Mouse (Mus musculus) forebrain, embryonic 15.5 days (tissue): ENCODE data around the gene Hand1. TPM values are rescaled to one million over a fixed set of nuclear protein-coding genes. Genes with fewer than 3 reads are reported as not detected.
A peak's percentile ranks its signal among the peaks of the same experiment; 100 is the strongest.
"Not testable (repeated sequence)": the region's sequence is repeated elsewhere in the genome, so short reads cannot be mapped to it uniquely, and the experiment has no call there.

ENCODE experiments used
- ATAC-seq: fragments of 200-750 bp; cut with Nextera tagmentation; replicated peaks from 2 replicates; pipeline ENCODE4 v1.8.0; 2017; ENCODE audit warnings: mild to moderate bottlenecking, moderate TSS enrichment, moderate library complexity
- H3K27ac ChIP-seq: fragments of 300-500 bp; sonication (generic); replicated peaks from 2 replicates; pipeline ENCODE4 v1.5.1; 2015; ENCODE audit warnings: mild to moderate bottlenecking, inconsistent platforms
- H3K27me3 ChIP-seq: fragments of 300-500 bp; sonication (generic); 2 replicates; pipeline ENCODE4 v1.6.1; 2015; ENCODE audit warnings: inconsistent platforms
- H3K36me3 ChIP-seq: fragments of 300-500 bp; sonication (generic); 2 replicates; pipeline ENCODE4 v1.6.1; 2015; ENCODE audit warnings: mild to moderate bottlenecking, inconsistent platforms
- H3K4me1 ChIP-seq: fragments of 300-500 bp; sonication (generic); 2 replicates; pipeline ENCODE4 v1.6.1; 2015; ENCODE audit warnings: inconsistent platforms
- H3K4me2 ChIP-seq: fragments of 300-500 bp; sonication (generic); replicated peaks from 2 replicates; pipeline ENCODE4 v1.6.1; 2015; ENCODE audit warnings: mild to moderate bottlenecking, inconsistent platforms
- H3K4me3 ChIP-seq: fragments of 300-500 bp; sonication (generic); 2 replicates; pipeline ENCODE4 v1.5.1; 2015; ENCODE audit warnings: mild to moderate bottlenecking, inconsistent platforms
- H3K9ac ChIP-seq: fragments of 300-500 bp; sonication (generic); replicated peaks from 2 replicates; pipeline ENCODE4 v1.6.1; 2015; ENCODE audit warnings: mild to moderate bottlenecking, inconsistent platforms
- H3K9me3 ChIP-seq: fragments of 300-500 bp; sonication (generic); 2 replicates; pipeline ENCODE4 v1.6.1; 2016; ENCODE audit warnings: inconsistent platforms
- WGBS: fragments of 180-500 bp; shearing (Covaris S2); methylation state at CpG from one replicate; pipeline ENCODE4 v1.1.7; 2015; ENCODE audit warnings: mixed read lengths; 5-methylcytosine and 5-hydroxymethylcytosine counted together
- polyA plus RNA-seq: library from polyadenylated mRNA; unstranded; fragments of >200 nt; fragmentation: Nextera tagmentation; extraction: Ambion mirVana; gene quantifications from 2 replicates; pipeline ENCODE4 v1.2.1, GENCODE M21; 2015

The Hand1 gene
- polyA plus RNA-seq, 1 experiment from 2014 or later: not detected

DNA sequence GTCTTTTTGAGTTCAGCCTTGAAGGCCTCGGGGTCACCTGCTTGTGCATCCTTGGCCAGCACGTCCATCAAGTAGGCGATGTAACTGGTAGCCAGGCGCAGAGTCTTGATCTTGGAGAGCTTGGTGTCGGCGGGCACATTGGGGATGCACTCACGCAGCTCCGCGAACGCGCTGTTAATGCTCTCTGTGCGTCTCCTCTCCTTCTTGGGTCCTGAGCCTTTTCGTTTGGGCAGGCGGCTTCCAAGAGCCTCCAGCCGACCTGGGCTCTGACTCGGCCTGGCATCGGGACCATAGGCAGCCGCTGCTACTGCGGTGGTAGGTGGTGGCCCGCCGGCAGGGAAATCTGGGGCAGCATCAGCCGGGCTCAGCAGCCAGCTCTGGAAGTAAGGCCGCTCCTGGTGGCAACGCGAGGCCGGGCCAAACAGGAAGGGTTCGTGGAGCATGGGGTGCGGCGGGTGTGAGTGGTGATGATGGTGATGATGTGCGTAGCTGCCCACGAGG, 1.3 kb downstream of the Hand1 start:
- no peak overlapping the region for H3K27ac ChIP-seq
- H3K9ac ChIP-seq: no peak overlapping the region
- H3K4me3 ChIP-seq: no peak overlapping the region
- H3K27me3 ChIP-seq: peaks cover 86% of the 10 kb centered on the region
- H3K9me3 ChIP-seq: no peaks in the 10 kb centered on the region
- WGBS: 3% methylated on average over 31 of the region's 31 CpGs
- no peak overlapping the region for H3K4me2 ChIP-seq
- peaks cover 15% of the 10 kb centered on the region for H3K4me1 ChIP-seq
- no peaks in the 10 kb centered on the region for H3K36me3 ChIP-seq
- ATAC-seq: no peak

DNA sequence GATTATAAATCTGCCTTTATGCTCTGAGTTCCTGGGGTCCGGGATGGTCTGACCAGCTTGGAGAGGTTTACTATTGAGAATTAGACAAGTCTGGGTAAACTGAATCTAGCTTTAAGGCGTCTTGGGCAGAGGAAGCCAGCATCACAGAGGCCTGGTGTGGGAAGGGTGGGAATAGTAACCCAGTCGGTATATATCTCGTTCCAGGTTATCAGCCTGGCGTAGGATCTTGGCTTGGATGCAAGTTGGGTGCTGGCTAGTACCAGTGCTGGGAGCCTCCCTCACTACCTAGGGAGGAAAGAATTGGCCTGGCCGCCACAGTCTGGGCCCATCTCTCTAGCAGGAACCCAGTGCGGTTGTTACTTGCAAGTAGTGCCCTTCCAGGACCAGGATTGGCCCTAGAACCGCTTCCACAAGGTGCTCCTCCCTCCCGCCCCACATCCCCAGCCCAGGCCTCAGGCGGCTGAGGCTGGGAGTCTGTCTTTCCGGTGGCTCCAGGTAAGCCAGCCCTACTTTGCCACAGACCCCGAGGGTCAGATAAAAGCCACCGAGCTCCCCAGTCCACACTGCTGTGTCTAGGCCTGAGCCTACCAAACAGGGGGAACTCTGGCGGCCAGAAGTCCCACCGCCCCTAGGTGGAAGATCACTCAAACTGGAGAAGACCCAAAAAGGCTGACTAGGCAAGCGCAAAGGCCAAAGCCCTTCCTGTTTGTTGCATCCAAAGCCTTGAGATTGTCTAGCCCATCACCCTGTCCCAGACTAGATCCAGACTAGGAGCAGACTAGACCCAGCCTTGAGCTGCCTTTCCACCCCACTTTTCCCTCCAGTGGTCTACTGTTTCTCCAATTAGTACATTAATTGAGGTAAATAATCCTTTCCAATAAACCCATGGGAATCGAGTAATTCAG, 2.5 kb downstream of the Hand1 start:
- H3K9me3 ChIP-seq: no peaks in the 10 kb centered on the region
- H3K4me3 ChIP-seq: no peak overlapping the region
- H3K9ac ChIP-seq: no peak overlapping the region
- WGBS: 15% methylated on average over 17 of the region's 17 CpGs
- H3K4me1 ChIP-seq: peaks cover 15% of the 10 kb centered on the region
- H3K36me3 ChIP-seq: no peaks in the 10 kb centered on the region
- H3K4me2 ChIP-seq: no peak overlapping the region
- no peak overlapping the region for H3K27ac ChIP-seq
- H3K27me3 ChIP-seq: peaks cover 79% of the 10 kb centered on the region
- ATAC-seq: no peak

DNA sequence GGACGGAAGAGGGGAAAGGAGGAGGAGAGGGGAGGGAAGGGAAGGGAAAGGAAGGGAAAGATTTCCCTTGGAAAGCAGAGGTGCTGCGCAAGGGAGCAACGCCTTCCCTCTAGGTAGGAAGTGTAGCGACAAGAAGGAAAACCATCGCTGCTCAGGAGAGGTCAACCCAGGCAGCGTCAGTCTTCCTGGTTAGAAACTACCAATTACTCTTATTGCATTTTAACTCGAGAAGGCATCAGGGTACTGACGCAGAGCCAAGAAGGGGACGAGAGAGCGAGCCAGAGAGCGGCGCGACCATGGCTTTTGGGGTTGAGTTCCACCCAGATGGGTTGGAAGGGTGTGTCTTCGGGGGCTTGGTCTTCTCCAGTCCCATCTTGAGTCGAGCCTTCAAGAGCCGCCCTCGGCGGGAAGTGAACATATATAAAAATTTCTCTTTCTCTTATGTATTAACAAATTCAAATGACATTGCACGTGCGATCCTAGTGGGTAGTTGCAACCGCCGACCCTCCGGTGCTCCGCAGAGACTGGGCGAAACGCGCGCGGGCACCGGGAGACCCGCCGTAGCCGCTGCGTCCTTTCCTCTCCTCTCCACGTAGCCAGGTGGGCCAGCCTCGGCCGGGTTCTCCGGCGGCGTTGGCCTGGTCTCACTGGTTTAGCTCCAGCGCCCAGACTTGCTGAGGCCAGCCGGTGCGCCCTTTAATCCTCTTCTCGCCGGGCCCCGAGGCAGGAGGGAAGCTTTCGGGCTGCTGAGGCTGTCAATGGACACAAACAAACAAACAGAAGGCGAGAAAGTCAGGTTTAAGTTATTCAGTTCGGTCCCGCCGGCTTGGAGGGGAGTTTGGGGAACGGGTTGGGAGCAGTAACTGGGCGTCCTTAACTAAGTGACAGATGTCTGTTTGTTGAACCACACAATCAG, 3.4 kb downstream of the Hand1 start:
- Histone ChIP-seq H3K4me3 (no peak overlapping the region), H3K36me3 (no peaks in the 10 kb centered on the region), H3K9ac (no peak overlapping the region), H3K9me3 (no peaks in the 10 kb centered on the region), H3K27ac (no peak overlapping the region), H3K4me2 (no peak overlapping the region), H3K27me3 (peaks cover 73% of the 10 kb centered on the region), H3K4me1 (peaks cover 15% of the 10 kb centered on the region)
- WGBS: 2% methylated on average over 53 of the region's 53 CpGs
- ATAC-seq: no peak

DNA sequence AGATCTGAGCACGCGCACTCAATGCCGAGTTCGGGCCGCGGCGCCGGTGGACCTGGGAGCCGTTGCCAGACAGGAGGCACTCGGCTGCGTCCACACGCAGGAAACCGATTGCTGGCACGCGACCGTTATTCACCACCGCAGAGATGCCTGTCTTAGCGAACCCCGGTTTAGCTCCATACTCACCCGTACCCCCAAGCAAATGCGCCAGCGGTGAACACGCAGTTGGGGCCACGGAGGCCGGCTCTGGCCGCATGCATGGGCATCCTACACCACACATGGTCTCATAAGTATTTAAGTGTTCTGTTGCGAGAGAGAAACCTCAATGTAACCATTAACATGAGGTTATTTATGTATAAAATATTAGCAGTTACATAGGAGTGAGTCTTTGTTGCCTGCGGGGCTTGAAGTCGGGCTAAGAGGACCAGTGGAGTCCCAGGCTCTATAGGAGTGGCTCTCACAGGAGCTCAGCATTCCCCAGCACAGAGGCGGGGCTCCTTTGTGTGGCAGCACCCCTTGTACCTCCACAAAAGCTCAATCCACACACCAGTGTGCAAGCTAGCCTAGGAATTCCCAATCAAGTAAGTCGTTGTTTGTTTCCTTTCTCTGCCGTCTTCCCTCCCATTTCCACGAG, 4.6 kb downstream of the Hand1 start:
- Histone ChIP-seq H3K9me3 (no peaks in the 10 kb centered on the region), H3K4me1 (peaks cover 15% of the 10 kb centered on the region), H3K4me2 (peak overlapping the region; percentile 37), H3K27ac (no peak overlapping the region), H3K36me3 (no peaks in the 10 kb centered on the region), H3K27me3 (peaks cover 65% of the 10 kb centered on the region), H3K4me3 (peak overlapping the region; percentile 27), H3K9ac (0 out of 2 replicates have a peak overlapping the region, but pooled peaks have one; percentile 2)
- WGBS: under 1% methylated on average over 33 of the region's 33 CpGs
- no peak for ATAC-seq

DNA sequence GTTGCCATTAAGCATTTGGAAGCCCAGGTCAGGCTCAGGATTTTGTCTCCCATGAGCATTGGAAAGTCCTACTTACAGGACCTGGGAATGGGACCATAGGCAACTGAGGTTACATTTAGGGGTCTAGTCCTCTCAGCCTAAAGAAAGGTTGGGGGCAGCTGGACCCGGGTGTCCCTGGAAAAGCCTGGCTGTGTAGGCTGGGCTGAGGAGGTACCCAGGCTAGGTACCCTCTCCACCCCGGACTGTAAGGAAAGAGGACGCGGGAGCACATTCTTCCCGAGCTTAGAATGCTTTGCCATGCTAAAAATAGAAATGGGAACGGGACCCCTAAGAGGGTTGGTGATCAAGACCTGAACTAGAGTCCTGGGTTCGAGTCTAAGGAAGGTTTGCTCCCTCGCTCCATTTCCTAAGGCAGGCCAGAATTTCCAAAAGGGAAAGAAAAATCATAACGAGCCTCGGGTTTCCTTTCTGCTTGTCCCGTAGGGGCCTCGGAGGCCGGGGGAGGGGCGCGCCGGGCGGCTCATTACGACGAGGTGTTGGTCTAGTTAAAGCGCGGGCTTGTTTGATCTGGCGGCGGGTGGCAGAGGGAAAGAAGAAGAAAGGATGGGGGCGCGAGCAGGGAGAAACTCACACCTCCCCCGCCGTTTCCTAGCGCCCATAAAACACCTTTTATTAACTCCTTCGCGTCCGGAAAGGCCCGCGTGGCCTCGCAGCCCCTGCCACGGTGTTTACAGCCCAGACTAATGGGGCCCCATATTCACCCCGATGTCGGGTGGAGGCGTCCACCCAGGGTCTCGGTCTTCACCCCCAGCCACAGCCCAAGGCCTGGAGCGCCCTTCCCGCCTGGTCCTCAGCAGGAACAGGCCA, 5.3 kb downstream of the Hand1 start:
- H3K4me1 ChIP-seq: peaks cover 15% of the 10 kb centered on the region
- no peak for ATAC-seq
- no peak overlapping the region for H3K27ac ChIP-seq
- under 1% methylated on average over 41 of the region's 41 CpGs for WGBS
- H3K4me2 ChIP-seq: peak overlapping the region; percentile 37
- no peaks in the 10 kb centered on the region for H3K9me3 ChIP-seq
- peaks cover 57% of the 10 kb centered on the region for H3K27me3 ChIP-seq
- H3K36me3 ChIP-seq: no peaks in the 10 kb centered on the region
- 0 out of 2 replicates have a peak overlapping the region, but pooled peaks have one; percentile 2 for H3K9ac ChIP-seq
- H3K4me3 ChIP-seq: peak overlapping the region; percentile 27

DNA sequence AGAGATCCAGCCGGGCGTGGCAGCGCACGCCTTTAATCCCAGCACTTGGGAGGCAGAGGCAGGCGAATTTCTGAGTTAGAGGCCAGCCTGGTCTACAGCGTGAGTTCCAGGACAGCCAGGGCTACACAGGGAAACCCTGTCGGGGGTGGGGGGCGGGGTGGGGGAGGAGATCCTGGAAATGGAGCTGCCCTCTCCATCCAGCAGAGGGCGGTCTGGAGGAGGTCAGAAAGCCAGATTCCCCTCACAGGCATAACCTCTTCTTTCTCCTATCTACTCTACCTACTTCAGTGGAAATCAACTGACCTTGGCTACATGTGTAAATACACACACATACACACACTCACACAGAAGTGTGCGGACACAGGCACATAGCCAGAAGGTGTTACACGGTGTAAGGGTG, 7.4 kb downstream of the Hand1 start:
- H3K4me2 ChIP-seq, H3K9me3 ChIP-seq, H3K36me3 ChIP-seq, H3K27ac ChIP-seq, H3K9ac ChIP-seq, ATAC-seq, H3K4me3 ChIP-seq: not testable (repeated sequence)
- Histone ChIP-seq H3K4me1 (peaks cover 15% of the 10 kb centered on the region), H3K27me3 (peaks cover 37% of the 10 kb centered on the region)
- 44% methylated on average over 11 of the region's 11 CpGs for WGBS

DNA sequence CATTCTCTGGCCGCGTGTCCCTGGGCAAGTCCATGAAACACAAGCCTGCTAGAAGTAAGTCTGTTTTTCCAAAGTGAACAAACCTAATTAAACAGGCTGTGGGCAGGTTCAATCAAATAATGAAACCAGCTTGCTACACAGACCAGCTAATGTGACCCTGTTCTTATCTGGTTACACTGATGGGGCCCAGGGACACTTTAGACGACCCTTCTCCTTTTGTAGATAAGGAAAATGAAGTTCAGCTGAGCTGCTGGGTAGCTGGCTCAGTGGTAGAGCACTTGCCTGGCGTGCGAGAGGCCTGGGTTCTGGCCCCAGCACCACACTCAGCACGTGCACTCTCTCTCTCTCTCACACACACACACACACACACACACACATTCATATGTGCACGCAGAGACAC, 8.9 kb downstream of the Hand1 start:
- no peak overlapping the region for H3K4me2 ChIP-seq
- H3K27ac ChIP-seq: no peak overlapping the region
- H3K9ac ChIP-seq: no peak overlapping the region
- peaks cover 22% of the 10 kb centered on the region for H3K27me3 ChIP-seq
- no peak for ATAC-seq
- H3K4me3 ChIP-seq: no peak overlapping the region
- peaks cover 10% of the 10 kb centered on the region for H3K4me1 ChIP-seq
- 70% methylated on average over 7 of the region's 7 CpGs for WGBS
- no peaks in the 10 kb centered on the region for H3K36me3 ChIP-seq
- no peaks in the 10 kb centered on the region for H3K9me3 ChIP-seq

DNA sequence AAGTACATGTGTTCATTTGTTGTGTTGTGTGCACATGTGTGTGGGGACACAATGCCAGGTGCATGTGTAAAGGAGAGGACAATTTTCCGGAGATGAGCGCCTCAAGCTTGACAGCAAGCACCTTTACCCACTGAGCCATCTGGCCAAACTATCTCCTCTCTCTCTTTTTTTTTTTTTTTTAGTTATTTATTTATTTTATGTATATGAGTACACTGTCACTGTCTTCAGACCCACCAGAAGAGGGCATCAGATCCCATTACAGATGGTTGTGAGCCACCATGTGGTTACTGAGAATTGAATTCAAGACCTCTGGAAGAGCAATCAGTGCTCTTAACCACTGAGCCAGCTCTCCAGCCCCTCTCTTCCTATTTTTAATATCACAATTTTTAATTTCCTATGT, 9.5 kb downstream of the Hand1 start:
- not testable (repeated sequence) for H3K27ac ChIP-seq, H3K4me2 ChIP-seq, H3K4me3 ChIP-seq, H3K9me3 ChIP-seq, H3K4me1 ChIP-seq, ATAC-seq, H3K36me3 ChIP-seq, H3K9ac ChIP-seq
- peaks cover 19% of the 10 kb centered on the region for H3K27me3 ChIP-seq
- WGBS: 95% methylated on average over 2 of the region's 2 CpGs

DNA sequence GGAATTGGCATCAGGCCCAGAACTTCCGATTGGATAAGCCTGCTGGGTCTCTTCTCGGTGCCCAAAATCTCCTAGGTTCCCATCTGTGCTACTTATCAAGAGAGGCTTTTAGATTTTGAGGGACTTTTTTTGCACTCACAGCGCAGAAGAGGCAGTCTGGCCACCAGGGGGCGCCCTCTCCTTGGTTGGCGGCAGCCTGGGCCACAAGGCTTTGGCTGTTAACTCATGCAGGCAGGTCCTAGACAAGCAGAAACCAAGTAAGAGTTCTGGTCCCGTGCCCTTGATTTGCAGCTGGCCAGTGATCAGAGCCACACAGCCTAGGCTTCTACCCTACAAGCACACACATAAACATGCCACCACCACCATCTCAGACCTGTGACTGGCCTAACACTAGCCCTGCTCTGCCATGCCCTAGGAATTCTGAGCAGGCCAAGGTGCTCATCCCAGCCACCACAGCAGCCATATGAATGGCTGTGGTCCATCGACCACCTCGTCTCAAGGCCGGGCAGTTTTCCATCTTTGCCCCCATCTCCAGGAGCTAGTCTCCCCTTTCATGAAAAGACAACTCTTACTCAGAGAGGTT, 12.5 kb downstream of the Hand1 start:
- ATAC-seq: 0 out of 2 replicates have a peak, but pooled peaks have one; percentile 46

DNA sequence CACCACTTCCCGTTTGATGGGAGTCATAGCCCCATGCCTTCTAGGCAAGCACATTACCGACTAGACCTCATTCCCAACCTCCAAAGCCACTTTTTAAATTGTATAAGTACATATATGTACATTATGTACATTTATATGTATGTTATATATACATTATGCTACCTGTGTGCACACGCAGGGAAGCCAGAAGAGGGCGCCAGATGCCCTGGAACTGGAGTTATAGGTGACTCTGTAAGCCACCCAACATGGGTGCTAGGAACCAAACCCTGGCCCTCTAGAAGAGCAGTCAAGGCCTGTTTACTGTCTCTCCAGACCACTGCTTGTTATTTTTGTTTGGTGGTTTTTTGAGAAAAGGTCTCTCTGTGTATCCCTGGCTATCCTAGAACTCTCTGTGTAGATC, 14.4 kb downstream of the Hand1 start:
- WGBS: 87% methylated on average over 4 of the region's 4 CpGs
- Histone ChIP-seq H3K9ac (no peak overlapping the region), H3K4me3 (no peak overlapping the region), H3K27me3 (no peaks in the 10 kb centered on the region), H3K4me2 (no peak overlapping the region), H3K9me3 (no peaks in the 10 kb centered on the region), H3K27ac (no peak overlapping the region), H3K4me1 (no peaks in the 10 kb centered on the region), H3K36me3 (no peaks in the 10 kb centered on the region)
- ATAC-seq: no peak

More for the DNA sequence above, 12.5 kb downstream of the Hand1 start:
- H3K27ac ChIP-seq: no peak overlapping the region
- no peaks in the 10 kb centered on the region for H3K36me3 ChIP-seq
- H3K4me1 ChIP-seq: no peaks in the 10 kb centered on the region
- 25% methylated on average over 9 of the region's 9 CpGs for WGBS
- H3K27me3 ChIP-seq: peaks cover 4% of the 10 kb centered on the region; the same call in 1 of the 2 replicates
- no peak overlapping the region for H3K4me2 ChIP-seq
- H3K9me3 ChIP-seq: no peaks in the 10 kb centered on the region
- H3K4me3 ChIP-seq: no peak overlapping the region
- H3K9ac ChIP-seq: no peak overlapping the region

DNA sequence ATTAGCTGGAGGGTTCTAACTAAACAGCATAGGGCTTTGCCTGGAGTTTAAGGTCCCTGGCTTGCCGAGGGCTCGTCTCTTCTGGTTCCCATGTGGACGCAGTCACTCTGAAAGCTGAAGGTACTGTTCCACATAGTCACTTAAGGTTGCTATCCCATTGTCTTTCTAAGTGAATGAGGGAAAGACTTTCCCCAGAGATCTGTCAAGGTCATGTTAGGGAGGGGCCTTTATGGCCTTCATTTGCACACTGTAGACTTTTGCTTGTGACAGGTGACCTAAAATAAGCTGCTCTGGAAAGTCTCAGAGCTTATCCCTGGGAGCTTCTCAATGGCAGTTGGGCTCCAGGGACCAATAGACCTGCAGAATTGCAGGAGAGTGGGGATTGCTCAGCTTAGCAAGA, 19.0 kb downstream of the Hand1 start:
- H3K9me3 ChIP-seq: no peaks in the 10 kb centered on the region
- 95% methylated on average over 3 of the region's 3 CpGs for WGBS
- ATAC-seq: no peak
- H3K9ac ChIP-seq: no peak overlapping the region
- H3K27ac ChIP-seq: no peak overlapping the region
- no peak overlapping the region for H3K4me3 ChIP-seq
- no peaks in the 10 kb centered on the region for H3K4me1 ChIP-seq
- no peak overlapping the region for H3K4me2 ChIP-seq
- H3K36me3 ChIP-seq: peaks cover 30% of the 10 kb centered on the region
- no peaks in the 10 kb centered on the region for H3K27me3 ChIP-seq
